Mouse (Mus musculus) kidney, adult 2 months (tissue): ENCODE measurements around the gene Gm21860.
"Not testable (repeated sequence)": the region's sequence is repeated elsewhere in the genome, so short reads cannot be mapped to it uniquely, and the experiment has no call there.

Source experiments
- CTCF ChIP-seq: fragments of 200-500 bp; conservative IDR thresholded peaks from 2 replicates; pipeline ENCODE4 v1.5.1; 2011; ENCODE audit warnings: low read depth, mild to moderate bottlenecking, control low read depth, low read length, moderate library complexity, mixed read lengths; ENCODE audit not compliant: insufficient read depth, insufficient read length
- POLR2A ChIP-seq: fragments of 200-500 bp; IDR thresholded peaks from one replicate; pipeline ENCODE4 v1.6.1; 2011; ENCODE audit warnings: low read depth, low read length, control low read depth

DNA sequence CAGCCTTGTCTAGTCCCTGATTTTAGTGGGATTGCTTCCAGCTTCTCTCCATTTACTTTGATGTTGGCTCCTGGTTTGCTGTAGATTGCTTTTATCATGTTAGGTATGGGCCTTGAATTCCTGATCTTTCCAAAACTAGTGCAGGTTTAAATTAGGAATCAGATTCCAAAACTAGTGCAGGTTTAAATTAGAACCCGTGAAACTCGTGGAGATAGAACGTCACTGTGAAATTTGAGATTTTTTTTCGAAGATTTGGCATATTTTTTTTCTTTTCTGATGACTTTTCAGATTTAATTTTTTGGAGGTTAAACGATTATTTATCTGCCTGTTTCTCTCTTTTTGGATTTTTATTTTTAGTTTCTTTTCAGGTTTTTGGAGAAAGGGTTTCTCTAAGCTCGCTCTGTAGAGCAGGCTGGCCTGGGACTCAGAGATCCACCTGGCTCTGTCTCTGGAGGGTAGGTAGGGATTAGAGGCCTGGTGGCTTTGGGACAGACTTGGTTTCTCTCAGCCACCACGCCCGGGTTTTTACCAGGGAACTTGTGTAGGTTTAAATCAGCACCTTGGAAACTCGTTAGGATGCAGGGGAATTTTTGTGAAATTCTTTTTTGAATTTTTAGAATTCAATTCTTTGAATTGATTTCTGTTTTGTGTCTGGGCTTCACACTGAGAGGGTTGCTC, 20.8 kb downstream of the Gm21860 start:
- not testable (repeated sequence) for TF ChIP-seq POLR2A, CTCF
